Mouse (Mus musculus): ENCODE data around the gene Ttn.

- TF ChIP-seq CTCF (IDR thresholded peaks at IDR 0.05; ENCODE audit: borderline replicate concordance, insufficient read depth, low read length): no peak
- no peak for TF ChIP-seq POLR2A (IDR thresholded peaks at IDR 0.05; ENCODE audit: low read depth, low read length)
Observed at GRCm38 (mm10) chr2:76962045-76962432, 20.3 kb downstream of the Ttn start.
